Mouse (Mus musculus) c-Kit-positive CD71-positive TER-119-negative erythroid progenitor cells, embryonic 14.5 days (primary cell): Measurements from ENCODE around the gene Slc43a1.
"Not testable (repeated sequence)": the region's sequence is repeated elsewhere in the genome, so short reads cannot be mapped to it uniquely, and the experiment has no call there.

Experiments used
- DNase-seq: peaks from one replicate; pipeline ENCODE4 v3.0.0-alpha.2; 2013; ENCODE audit warnings: low read depth

Slc43a1 gene

GRCm38 (mm10) chr2:84896686-84897085 is 58.0 kb downstream of the Slc43a1 start:
- DNase-seq = not testable (repeated sequence)

DNA sequence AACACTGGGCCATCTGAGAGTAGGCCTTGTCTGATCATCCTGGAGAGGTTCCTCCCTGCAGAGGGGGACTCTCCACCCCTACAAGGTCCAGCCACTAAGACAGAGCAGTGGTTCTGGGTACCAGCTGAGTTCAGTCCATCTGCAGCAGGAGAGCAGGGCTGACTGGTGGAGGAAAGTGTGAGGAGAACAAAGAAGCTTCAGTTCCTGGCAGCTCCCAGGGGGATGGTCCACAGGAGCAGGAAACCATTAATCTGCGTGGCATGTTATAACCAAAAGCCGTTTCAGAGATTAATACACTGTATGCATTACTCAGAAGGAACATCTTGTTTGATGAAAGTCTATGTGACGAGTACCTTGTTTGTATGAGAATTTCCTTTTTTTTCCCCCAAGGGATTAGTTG is 74.1 kb downstream of the Slc43a1 start:
- no peak for DNase-seq
